Mouse (Mus musculus) left cerebral cortex, postnatal 10 days (tissue): ENCODE measurements around the gene Epor. TPM values are rescaled to one million over a fixed set of nuclear protein-coding genes. Genes with fewer than 3 reads are reported as not detected.

Experiments
- DNase-seq, 2 experiments: peaks; one replicate each; pipeline ENCODE4 v3.0.0; 2021 to 2022; ENCODE audit warnings: low spot score in 2 of 2, mixed read lengths in 1 of 2; ENCODE audit errors: extremely low spot score in 1 of 2
- intact Hi-C: fragments of 180-260 bp; cut with DNase I; formaldehyde crosslinking; loops from one replicate; pipeline ENCODE4 v1.15.1; 2025
- total RNA-seq, 2 experiments: library from RNA; stranded (reverse); gene quantifications; 2 replicates each; pipeline ENCODE4 v1.2.3; 2021

The Epor gene
- total RNA-seq, 2 experiments from 2014 or later = 1.4 to 1.9 TPM

- intact Hi-C loops = no loop called here
- DNase-seq = peak in 1 of 2 experiments; percentile 57
Observed at GRCm38 (mm10) chr9:21976626-21977175, 13.4 kb upstream of the Epor start.

GRCm38 (mm10) chr9:21969304-21969703, 6.0 kb upstream of the Epor start:
- intact Hi-C loops = no loop called here
- DNase-seq = no peak

GRCm38 (mm10) chr9:21968883-21969282, 5.6 kb upstream of the Epor start:
- intact Hi-C loops = no loop called here
- DNase-seq = no peak

- DNase-seq = peak in 1 of 2 experiments; percentile 88
- intact Hi-C loops = loop anchor here (5.0 kb wide), 1 partner anchor 35 kb away; no protein-coding TSS in a partner anchor
Observed at GRCm38 (mm10) chr9:21962416-21963059, 768 bp downstream of the Epor start.

- intact Hi-C loops = loop anchor here (5.0 kb wide), 1 partner anchor 35 kb away; no protein-coding TSS in a partner anchor
- DNase-seq = no peak
Observed at GRCm38 (mm10) chr9:21962010-21962409, 1.3 kb downstream of the Epor start.

GRCm38 (mm10) chr9:21961366-21961980, 1.8 kb downstream of the Epor start:
- intact Hi-C loops = loop anchor here (5.0 kb wide), 1 partner anchor 36 kb away; no protein-coding TSS in a partner anchor
- no peak for DNase-seq

- intact Hi-C loops = loop anchor here (5.0 kb wide), 1 partner anchor 37 kb away; no protein-coding TSS in a partner anchor
- DNase-seq = peak in 1 of 2 experiments; percentile 71
Observed at GRCm38 (mm10) chr9:21960558-21961208, 2.6 kb downstream of the Epor start.

GRCm38 (mm10) chr9:21960135-21960534, 3.2 kb downstream of the Epor start:
- intact Hi-C loops = loop anchor here (5.0 kb wide), 1 partner anchor 37 kb away; no protein-coding TSS in a partner anchor
- no peak for DNase-seq

GRCm38 (mm10) chr9:21959244-21959643, 4.1 kb downstream of the Epor start:
- intact Hi-C loops = no loop called here
- no peak for DNase-seq

- no peak for DNase-seq
- intact Hi-C loops = no loop called here
Observed at GRCm38 (mm10) chr9:21958372-21958771, 4.9 kb downstream of the Epor start.

GRCm38 (mm10) chr9:21955570-21956281, 7.6 kb downstream of the Epor start, which contains the start of gene Swsap1:
Gene Swsap1, plus strand, starts transcription at chr9:21955755.
- peak; percentile 98 to 99 for DNase-seq
- intact Hi-C loops = no loop called here

GRCm38 (mm10) chr9:21955225-21955569, 8.1 kb downstream of the Epor start:
- DNase-seq = no peak
- intact Hi-C loops = no loop called here

GRCm38 (mm10) chr9:21954635-21955034, 8.7 kb downstream of the Epor start:
- intact Hi-C loops = no loop called here

GRCm38 (mm10) chr9:21953600-21953999, 9.7 kb downstream of the Epor start:
- intact Hi-C loops = no loop called here
- peak; percentile 58 to 84 for DNase-seq

More at GRCm38 (mm10) chr9:21954635-21955034, 8.7 kb downstream of the Epor start:
- DNase-seq = no peak

GRCm38 (mm10) chr9:21951977-21952376, 11.3 kb downstream of the Epor start:
- intact Hi-C loops = no loop called here
- no peak for DNase-seq

GRCm38 (mm10) chr9:21950322-21950721, 13.0 kb downstream of the Epor start:
- DNase-seq = peak in 1 of 2 experiments; percentile 47
- intact Hi-C loops = no loop called here

- intact Hi-C loops = no loop called here
- no peak for DNase-seq
Observed at GRCm38 (mm10) chr9:21948790-21949189, 14.5 kb downstream of the Epor start.

GRCm38 (mm10) chr9:21948146-21948545, 15.2 kb downstream of the Epor start:
- intact Hi-C loops = no loop called here
- no peak for DNase-seq
